Mouse (Mus musculus): ENCODE measurements at regions not wholly inside any gene's neighbourhood (a gene's known extent, or its start where the extent isn't known, plus 50 kb on each side); places are given as distances from the start of the nearest gene placed in this dataset.

GRCm38 (mm10) chr9:67627196-67627595 lies 67.7 kb upstream of the Tln2 start:
- H3K4me2 ChIP-seq (ENCODE audit: low read length) = no peak overlapping the region
- H3K9me3 ChIP-seq (ENCODE audit: control insufficient read depth, low read length) = no peaks in the 10 kb centered on the region
- WGBS = 73% methylated on average over 2 of the region's 2 CpGs
- H3K27ac ChIP-seq (replicated peaks in 1 of 2; ENCODE audit: control insufficient read depth in 1 of 2, insufficient read depth in 1 of 2, low read depth in 2 of 2, low read length in 2 of 2) = no peak overlapping the region
- peaks cover 14 to 48% of the 10 kb centered on the region in 2 experiments for H3K4me1 ChIP-seq (ENCODE audit: control insufficient read depth in 2 of 2, insufficient read depth in 2 of 2, low read length in 2 of 2)
- no peak overlapping the region for H3K4me3 ChIP-seq (ENCODE audit: control insufficient read depth in 1 of 2, insufficient read depth in 1 of 2, low read depth in 1 of 2, low read length in 2 of 2)
- H3K27me3 ChIP-seq (ENCODE audit: control insufficient read depth, insufficient read depth, low read length) = peaks cover 2% of the 10 kb centered on the region; the same call in 1 of the 2 replicates
- no peak overlapping the region for H3K9ac ChIP-seq (ENCODE audit: low read length)
- no peak for ATAC-seq (ENCODE audit: insufficient number of reproducible peaks, insufficient read depth, low FRiP score, low read depth)
- no peaks in the 10 kb centered on the region for H3K36me3 ChIP-seq (ENCODE audit: control insufficient read depth, insufficient read depth, low read length)

DNA sequence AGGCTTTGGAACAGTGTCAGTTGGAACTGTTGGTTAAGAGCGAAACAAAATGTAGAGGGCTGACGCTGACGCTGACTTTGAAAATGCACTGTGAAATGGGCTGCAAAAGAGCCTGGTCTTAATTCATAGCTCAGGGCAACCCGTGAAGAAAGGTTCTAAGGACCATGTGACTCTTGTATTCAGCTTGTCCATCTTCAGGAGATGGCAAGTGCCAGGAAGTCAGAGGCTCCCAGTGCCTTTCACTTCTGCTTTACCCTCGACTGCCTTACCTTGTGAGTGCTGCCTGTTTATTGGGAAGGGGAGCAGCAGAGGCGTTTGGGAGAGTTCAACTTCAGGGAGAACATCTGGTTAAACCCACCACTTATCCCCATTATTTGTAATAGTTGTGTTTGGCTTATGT lies 70.1 kb upstream of the Tln2 start:
- Histone ChIP-seq H3K36me3 (ENCODE audit: control insufficient read depth, insufficient read depth, low read length) (no peaks in the 10 kb centered on the region), H3K4me1 (ENCODE audit: control insufficient read depth in 2 of 2, insufficient read depth in 2 of 2, low read length in 2 of 2) (peaks cover 14 to 48% of the 10 kb centered on the region in 2 experiments), H3K4me2 (ENCODE audit: low read length) (peak overlapping the region; percentile 61), H3K27ac (replicated peaks in 1 of 2; ENCODE audit: control insufficient read depth in 1 of 2, insufficient read depth in 1 of 2, low read depth in 2 of 2, low read length in 2 of 2) (0 out of 4 replicates have a peak overlapping the region, but pooled peaks of 1 of the 2 experiments have one; percentile 2), H3K4me3 (ENCODE audit: control insufficient read depth in 1 of 2, insufficient read depth in 1 of 2, low read depth in 1 of 2, low read length in 2 of 2) (0 out of 4 replicates have a peak overlapping the region, but pooled peaks have one; percentile 2 to 3), H3K9me3 (ENCODE audit: control insufficient read depth, low read length) (no peaks in the 10 kb centered on the region), H3K27me3 (ENCODE audit: control insufficient read depth, insufficient read depth, low read length) (peaks cover 2% of the 10 kb centered on the region; the same call in 1 of the 2 replicates), H3K9ac (ENCODE audit: low read length) (peak overlapping the region; percentile 14; the same call in 1 of the 2 replicates)
- WGBS = 8% methylated on average over 6 of the region's 6 CpGs
- ATAC-seq (ENCODE audit: insufficient number of reproducible peaks, insufficient read depth, low FRiP score, low read depth) = no peak

DNA sequence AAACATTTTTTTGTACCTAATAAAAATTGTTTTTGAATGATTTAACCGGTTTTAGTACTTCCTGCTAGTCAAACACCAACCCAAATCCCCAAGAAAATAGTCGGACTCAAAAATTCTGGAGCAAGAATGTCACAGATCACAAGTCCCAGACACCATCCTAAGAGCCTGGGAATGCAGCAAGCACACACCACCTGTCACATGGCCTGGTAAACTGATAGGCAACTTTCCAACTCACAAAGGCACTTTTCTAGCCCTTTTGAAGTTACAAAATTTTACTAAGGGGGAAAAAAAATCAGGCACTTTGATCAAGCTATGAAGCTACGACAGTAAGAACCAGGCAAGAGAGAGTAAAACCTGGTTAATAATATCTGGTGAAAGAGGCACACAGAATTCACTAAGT lies 70.7 kb upstream of the Tln2 start:
- H3K4me1 ChIP-seq (ENCODE audit: control insufficient read depth in 2 of 2, insufficient read depth in 2 of 2, low read length in 2 of 2) = peaks cover 14 to 48% of the 10 kb centered on the region in 2 experiments
- no peak for ATAC-seq (ENCODE audit: insufficient number of reproducible peaks, insufficient read depth, low FRiP score, low read depth)
- no peaks in the 10 kb centered on the region for H3K9me3 ChIP-seq (ENCODE audit: control insufficient read depth, low read length)
- no peak overlapping the region for H3K4me2 ChIP-seq (ENCODE audit: low read length)
- H3K4me3 ChIP-seq (ENCODE audit: control insufficient read depth in 1 of 2, insufficient read depth in 1 of 2, low read depth in 1 of 2, low read length in 2 of 2) = no peak overlapping the region
- H3K27me3 ChIP-seq (ENCODE audit: control insufficient read depth, insufficient read depth, low read length) = peaks cover 2% of the 10 kb centered on the region; the same call in 1 of the 2 replicates
- H3K27ac ChIP-seq (replicated peaks in 1 of 2; ENCODE audit: control insufficient read depth in 1 of 2, insufficient read depth in 1 of 2, low read depth in 2 of 2, low read length in 2 of 2) = no peak overlapping the region
- no peak overlapping the region for H3K9ac ChIP-seq (ENCODE audit: low read length)
- WGBS = 37% methylated on average over 3 of the region's 3 CpGs
- no peaks in the 10 kb centered on the region for H3K36me3 ChIP-seq (ENCODE audit: control insufficient read depth, insufficient read depth, low read length)

- H3K27ac ChIP-seq (replicated peaks in 1 of 2; ENCODE audit: control insufficient read depth in 1 of 2, insufficient read depth in 1 of 2, low read depth in 2 of 2, low read length in 2 of 2) = peak overlapping the region; percentile 72 to 79
- WGBS = 0% methylated on average over 6 of the region's 6 CpGs
- H3K9me3 ChIP-seq (ENCODE audit: control insufficient read depth, low read length) = no peaks in the 10 kb centered on the region
- no peaks in the 10 kb centered on the region for H3K36me3 ChIP-seq (ENCODE audit: control insufficient read depth, insufficient read depth, low read length)
- peak overlapping the region; percentile 75 for H3K4me2 ChIP-seq (ENCODE audit: low read length)
- no peak for ATAC-seq (ENCODE audit: insufficient number of reproducible peaks, insufficient read depth, low FRiP score, low read depth)
- H3K27me3 ChIP-seq (ENCODE audit: control insufficient read depth, insufficient read depth, low read length) = peaks cover 2% of the 10 kb centered on the region; the same call in 1 of the 2 replicates
- peak overlapping the region; percentile 86 for H3K9ac ChIP-seq (ENCODE audit: low read length)
- H3K4me3 ChIP-seq (ENCODE audit: control insufficient read depth in 1 of 2, insufficient read depth in 1 of 2, low read depth in 1 of 2, low read length in 2 of 2) = peak overlapping the region; percentile 78 to 83
- H3K4me1 ChIP-seq (ENCODE audit: control insufficient read depth in 2 of 2, insufficient read depth in 2 of 2, low read length in 2 of 2) = peaks cover 11 to 36% of the 10 kb centered on the region in 2 experiments
Observed at GRCm38 (mm10) chr9:67631741-67632243, 72.3 kb upstream of the Tln2 start.

DNA sequence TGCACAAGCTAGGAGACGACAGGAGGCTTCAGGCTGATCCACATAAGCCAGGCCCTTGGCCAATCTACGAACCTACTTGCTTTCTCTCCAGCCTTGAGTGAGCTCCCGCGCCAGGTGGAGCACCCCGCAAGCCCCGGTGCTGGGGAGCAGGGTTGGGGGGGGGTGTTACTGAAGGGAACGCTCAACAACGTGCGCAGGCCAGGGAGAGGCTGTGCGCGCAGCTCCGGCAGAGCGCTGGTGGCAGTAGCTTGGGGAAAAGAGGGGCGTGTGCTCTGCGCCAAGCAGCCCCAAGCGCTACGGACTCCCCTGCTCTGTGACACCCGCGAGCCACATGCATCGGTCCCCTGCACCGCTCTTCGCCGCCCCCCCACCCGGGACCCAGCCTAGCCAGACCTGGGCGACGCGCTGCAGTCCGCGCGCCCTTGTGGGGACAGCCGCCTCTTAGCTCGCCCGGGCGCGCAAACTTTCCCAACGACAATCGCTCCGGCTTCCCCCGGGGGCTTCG lies 73.1 kb upstream of the Tln2 start:
- Histone ChIP-seq H3K27ac (replicated peaks in 1 of 2; ENCODE audit: control insufficient read depth in 1 of 2, insufficient read depth in 1 of 2, low read depth in 2 of 2, low read length in 2 of 2) (peak overlapping the region; percentile 72 to 79), H3K36me3 (ENCODE audit: control insufficient read depth, insufficient read depth, low read length) (no peaks in the 10 kb centered on the region), H3K9ac (ENCODE audit: low read length) (peak overlapping the region; percentile 86), H3K4me3 (ENCODE audit: control insufficient read depth in 1 of 2, insufficient read depth in 1 of 2, low read depth in 1 of 2, low read length in 2 of 2) (peak overlapping the region; percentile 78 to 83), H3K27me3 (ENCODE audit: control insufficient read depth, insufficient read depth, low read length) (peaks cover 2% of the 10 kb centered on the region; the same call in 1 of the 2 replicates), H3K4me1 (ENCODE audit: control insufficient read depth in 2 of 2, insufficient read depth in 2 of 2, low read length in 2 of 2) (peaks cover 9 to 36% of the 10 kb centered on the region in 2 experiments), H3K9me3 (ENCODE audit: control insufficient read depth, low read length) (no peaks in the 10 kb centered on the region), H3K4me2 (ENCODE audit: low read length) (peak overlapping the region; percentile 75)
- WGBS = under 1% methylated on average over 35 of the region's 40 CpGs
- ATAC-seq (ENCODE audit: insufficient number of reproducible peaks, insufficient read depth, low FRiP score, low read depth) = peak; percentile 64

DNA sequence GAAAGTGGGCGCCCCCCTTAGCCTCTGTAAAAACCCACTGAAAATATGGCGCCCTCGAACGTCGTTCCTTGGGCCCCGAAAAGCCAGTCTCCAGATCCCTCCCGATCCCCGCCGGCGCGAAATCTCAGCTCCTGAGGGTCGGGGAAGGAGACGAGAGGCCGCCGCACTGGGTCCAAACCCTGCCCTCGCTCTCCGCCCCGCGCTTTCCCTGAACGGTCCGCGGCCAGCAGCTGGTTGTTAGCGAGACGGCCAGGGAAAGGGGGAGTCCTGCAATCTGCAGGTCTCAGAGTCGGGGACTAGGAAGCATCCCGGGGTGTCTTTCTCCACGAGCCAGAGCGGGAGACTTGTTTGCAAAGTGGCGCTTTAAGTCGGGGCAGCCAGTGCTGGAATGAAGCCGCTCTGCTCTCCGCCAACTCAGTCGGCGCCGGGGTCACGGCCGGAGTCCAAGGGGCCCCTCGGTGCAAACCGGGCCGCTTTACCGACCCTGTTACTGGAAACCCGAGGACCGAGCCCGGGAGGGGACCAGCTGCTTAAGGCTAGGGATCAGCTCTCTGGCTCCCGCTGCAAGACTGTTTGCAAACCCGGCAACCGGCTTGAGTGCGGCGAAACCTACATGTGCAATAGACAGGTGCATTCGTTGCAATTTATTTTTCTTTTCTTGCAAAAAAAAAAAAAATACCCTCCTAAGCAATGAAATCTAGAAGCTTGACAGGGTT lies 73.7 kb upstream of the Tln2 start:
- peak overlapping the region; percentile 86 for H3K9ac ChIP-seq (ENCODE audit: low read length)
- no peaks in the 10 kb centered on the region for H3K9me3 ChIP-seq (ENCODE audit: control insufficient read depth, low read length)
- peaks cover 2% of the 10 kb centered on the region; the same call in 1 of the 2 replicates for H3K27me3 ChIP-seq (ENCODE audit: control insufficient read depth, insufficient read depth, low read length)
- H3K4me1 ChIP-seq (ENCODE audit: control insufficient read depth in 2 of 2, insufficient read depth in 2 of 2, low read length in 2 of 2) = peaks cover 9 to 36% of the 10 kb centered on the region in 2 experiments
- 0 out of 2 replicates have a peak, but pooled peaks have one; percentile 26 for ATAC-seq (ENCODE audit: insufficient number of reproducible peaks, insufficient read depth, low FRiP score, low read depth)
- H3K27ac ChIP-seq (replicated peaks in 1 of 2; ENCODE audit: control insufficient read depth in 1 of 2, insufficient read depth in 1 of 2, low read depth in 2 of 2, low read length in 2 of 2) = peak overlapping the region; percentile 72 to 79
- no peaks in the 10 kb centered on the region for H3K36me3 ChIP-seq (ENCODE audit: control insufficient read depth, insufficient read depth, low read length)
- peak overlapping the region; percentile 75 for H3K4me2 ChIP-seq (ENCODE audit: low read length)
- under 1% methylated on average over 50 of the region's 50 CpGs for WGBS
- H3K4me3 ChIP-seq (ENCODE audit: control insufficient read depth in 1 of 2, insufficient read depth in 1 of 2, low read depth in 1 of 2, low read length in 2 of 2) = peak overlapping the region; percentile 78 to 83

DNA sequence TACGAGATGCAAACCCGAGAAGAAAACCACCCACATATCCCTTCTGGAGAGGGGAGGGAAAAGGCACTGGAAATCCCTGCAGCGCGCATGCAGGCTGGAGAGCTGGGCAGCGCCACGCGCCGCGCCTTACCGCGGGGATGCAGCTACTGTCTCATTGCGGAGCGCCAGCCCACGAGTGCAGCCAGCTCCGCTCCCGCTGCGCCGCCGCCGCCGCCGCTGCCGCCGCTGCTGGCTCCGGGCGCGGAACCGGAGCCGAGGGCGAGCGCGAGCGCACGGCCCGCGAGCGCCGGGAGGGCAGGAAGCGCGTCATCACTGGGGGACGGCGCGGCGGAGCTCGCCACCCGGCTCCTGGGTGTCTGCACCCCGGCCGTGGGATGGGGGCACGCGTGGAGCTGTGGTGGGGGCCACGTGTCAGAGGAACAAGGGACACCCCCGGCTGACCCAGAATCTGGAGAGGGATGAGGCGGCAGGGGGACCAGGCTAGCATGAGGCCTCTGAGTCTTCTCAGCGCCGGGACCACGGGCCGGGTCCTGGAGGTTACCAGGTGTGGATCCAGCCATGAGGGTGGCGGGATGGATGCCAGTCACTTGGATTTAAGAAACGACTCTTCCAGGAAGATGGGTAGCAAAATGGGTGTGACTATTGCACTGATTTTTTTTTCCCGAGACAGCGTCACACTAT lies 74.4 kb upstream of the Tln2 start:
- Histone ChIP-seq H3K9ac (ENCODE audit: low read length) (peak overlapping the region; percentile 86), H3K36me3 (ENCODE audit: control insufficient read depth, insufficient read depth, low read length) (no peaks in the 10 kb centered on the region), H3K4me2 (ENCODE audit: low read length) (peak overlapping the region; percentile 75), H3K4me1 (ENCODE audit: control insufficient read depth in 2 of 2, insufficient read depth in 2 of 2, low read length in 2 of 2) (peaks cover 7 to 32% of the 10 kb centered on the region in 2 experiments), H3K4me3 (ENCODE audit: control insufficient read depth in 1 of 2, insufficient read depth in 1 of 2, low read depth in 1 of 2, low read length in 2 of 2) (peak overlapping the region; percentile 78 to 83), H3K27me3 (ENCODE audit: control insufficient read depth, insufficient read depth, low read length) (peaks cover 2% of the 10 kb centered on the region; the same call in 1 of the 2 replicates), H3K27ac (replicated peaks in 1 of 2; ENCODE audit: control insufficient read depth in 1 of 2, insufficient read depth in 1 of 2, low read depth in 2 of 2, low read length in 2 of 2) (peak overlapping the region; percentile 72 to 79), H3K9me3 (ENCODE audit: control insufficient read depth, low read length) (no peaks in the 10 kb centered on the region)
- under 1% methylated on average over 61 of the region's 61 CpGs for WGBS
- peak; percentile 65 for ATAC-seq (ENCODE audit: insufficient number of reproducible peaks, insufficient read depth, low FRiP score, low read depth)
